Mouse (Mus musculus) hindbrain, embryonic 16.5 days (tissue): ENCODE measurements around the gene Plppr1. TPM values are rescaled to one million over a fixed set of nuclear protein-coding genes. Genes with fewer than 3 reads are reported as not detected.

Experiments
- ATAC-seq: fragments of 200-750 bp; cut with Nextera tagmentation; 2 replicates; pipeline ENCODE4 v1.8.0; 2017; ENCODE audit warnings: moderate TSS enrichment, moderate library complexity
- H3K27ac ChIP-seq: fragments of 300-500 bp; sonication (generic); 2 replicates; pipeline ENCODE4 v1.5.1; 2014; ENCODE audit warnings: low read depth, mild to moderate bottlenecking, control low read depth, low read length, moderate library complexity
- H3K27me3 ChIP-seq: fragments of 300-500 bp; sonication (generic); replicated peaks from 2 replicates; pipeline ENCODE4 v1.6.1; 2014; ENCODE audit warnings: low read length; ENCODE audit not compliant: control insufficient read depth, insufficient read depth
- H3K36me3 ChIP-seq: fragments of 300-500 bp; sonication (generic); 2 replicates; pipeline ENCODE4 v1.6.1; 2014; ENCODE audit warnings: mild to moderate bottlenecking, low read length, moderate library complexity, mixed read lengths; ENCODE audit not compliant: control insufficient read depth, insufficient read depth
- H3K4me1 ChIP-seq: fragments of 300-500 bp; sonication (generic); 2 replicates; pipeline ENCODE4 v1.6.1; 2014; ENCODE audit warnings: low read depth, low read length; ENCODE audit not compliant: control insufficient read depth, insufficient read depth
- H3K4me2 ChIP-seq: fragments of 300-500 bp; sonication (generic); 2 replicates; pipeline ENCODE4 v1.6.1; 2014; ENCODE audit warnings: mild to moderate bottlenecking, low read length, control low read depth, moderate library complexity
- H3K4me3 ChIP-seq: fragments of 300-500 bp; sonication (generic); 2 replicates; pipeline ENCODE4 v1.5.1; 2014; ENCODE audit warnings: mild to moderate bottlenecking, low read length, control low read depth, moderate library complexity
- H3K9ac ChIP-seq: fragments of 300-500 bp; sonication (generic); 2 replicates; pipeline ENCODE4 v1.6.1; 2014; ENCODE audit warnings: low read depth, mild to moderate bottlenecking, control low read depth, low read length, moderate library complexity
- H3K9me3 ChIP-seq: fragments of 300-500 bp; sonication (generic); 2 replicates; pipeline ENCODE4 v1.6.1; 2014; ENCODE audit warnings: mild to moderate bottlenecking, low read length, moderate library complexity; ENCODE audit not compliant: control insufficient read depth
- WGBS: fragments of 180-500 bp; shearing (Covaris S2); extraction: QIAGEN DNeasy Blood & Tissue Kit; methylation state at CpG from one replicate; pipeline ENCODE4 v1.1.7; 2014; 5-methylcytosine and 5-hydroxymethylcytosine counted together
- polyA plus RNA-seq: library from polyadenylated mRNA; unstranded; fragments of >200 nt; fragmentation: Nextera tagmentation; extraction: Ambion mirVana; gene quantifications from 2 replicates; pipeline ENCODE4 v1.2.1, GENCODE M21; 2015

The Plppr1 gene
- polyA plus RNA-seq, 1 experiment from 2014 or later = 67.3 TPM

DNA sequence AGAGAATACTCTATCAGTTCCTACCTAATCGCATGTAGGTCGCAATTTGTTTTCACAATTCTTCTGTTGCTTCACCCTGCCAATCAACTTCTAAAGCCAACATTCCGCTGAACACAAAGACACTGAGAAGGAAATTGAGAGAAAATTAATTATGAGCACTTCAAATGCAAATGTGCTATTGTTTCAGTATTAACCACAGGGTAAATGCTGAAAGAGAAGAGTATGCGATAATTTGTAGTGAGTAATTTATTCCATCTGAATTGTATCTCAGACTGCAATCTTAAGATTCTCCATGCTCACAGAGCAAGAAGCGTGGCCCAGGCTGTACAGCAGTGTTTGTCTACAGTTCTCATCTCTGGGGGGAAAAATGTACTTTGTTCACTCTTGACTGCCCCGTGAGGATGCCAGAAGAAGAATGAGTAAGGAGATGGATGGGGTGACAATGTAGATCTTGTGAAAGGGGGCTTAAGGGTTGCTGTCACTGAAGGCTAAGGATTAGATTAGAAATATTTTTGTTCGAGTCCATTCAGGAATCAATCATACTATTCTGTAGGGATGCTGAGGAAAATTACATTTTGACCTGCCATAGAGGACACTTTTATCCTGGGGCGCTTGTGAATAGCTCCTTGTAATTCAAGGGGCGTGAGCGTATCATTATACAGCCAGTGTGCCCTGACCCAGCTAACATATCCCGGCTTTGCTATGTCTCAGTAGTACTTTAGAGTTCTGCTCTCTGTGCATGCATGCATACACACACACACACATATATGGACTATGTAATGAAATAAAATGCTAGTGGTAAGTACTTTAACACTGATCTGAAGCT, 173.3 kb downstream of the Plppr1 start:
- 22% methylated on average over 11 of the region's 11 CpGs for WGBS
- Histone ChIP-seq H3K4me3 (no peak overlapping the region), H3K27me3 (no peaks in the 10 kb centered on the region), H3K36me3 (no peaks in the 10 kb centered on the region), H3K9ac (no peak overlapping the region), H3K4me1 (peaks cover 8% of the 10 kb centered on the region), H3K4me2 (no peak overlapping the region), H3K9me3 (no peaks in the 10 kb centered on the region), H3K27ac (no peak overlapping the region)
- ATAC-seq = peak; percentile 48; the same call in 1 of the 2 replicates

- no peak overlapping the region for H3K4me2 ChIP-seq
- H3K4me3 ChIP-seq = no peak overlapping the region
- H3K9ac ChIP-seq = no peak overlapping the region
- no peaks in the 10 kb centered on the region for H3K36me3 ChIP-seq
- WGBS = 33% methylated on average over 3 of the region's 3 CpGs
- no peak for ATAC-seq
- no peaks in the 10 kb centered on the region for H3K9me3 ChIP-seq
- H3K27me3 ChIP-seq = no peaks in the 10 kb centered on the region
- peaks cover 8% of the 10 kb centered on the region for H3K4me1 ChIP-seq
- H3K27ac ChIP-seq = no peak overlapping the region
Measured at GRCm38 (mm10) chr4:49233032-49233406, 173.9 kb downstream of the Plppr1 start.

DNA sequence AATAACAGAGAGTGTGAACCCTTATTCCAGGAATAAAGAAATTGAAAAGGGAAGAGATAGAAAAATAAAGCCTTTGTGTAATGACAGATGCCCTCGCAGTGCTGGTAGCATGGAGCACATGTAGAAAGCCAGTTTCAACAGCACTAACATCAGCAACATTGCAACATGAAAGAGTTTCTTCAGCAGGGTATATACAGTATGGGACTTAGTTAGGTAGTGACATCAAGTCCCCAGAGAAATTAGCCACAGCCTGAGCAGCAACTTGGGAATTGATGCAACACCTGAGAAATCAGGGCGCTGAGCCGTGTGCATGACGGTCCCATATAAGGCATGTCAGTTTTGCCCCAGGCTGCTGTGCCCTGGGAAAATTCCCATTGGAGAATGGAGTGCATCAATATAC, 179.0 kb downstream of the Plppr1 start:
- Histone ChIP-seq H3K27ac (no peak overlapping the region), H3K27me3 (no peaks in the 10 kb centered on the region), H3K9me3 (no peaks in the 10 kb centered on the region), H3K4me1 (no peaks in the 10 kb centered on the region), H3K36me3 (no peaks in the 10 kb centered on the region), H3K4me3 (no peak overlapping the region), H3K9ac (no peak overlapping the region), H3K4me2 (no peak overlapping the region)
- WGBS = 86% methylated on average over 4 of the region's 4 CpGs
- no peak for ATAC-seq

- no peak overlapping the region for H3K27ac ChIP-seq
- H3K36me3 ChIP-seq = no peaks in the 10 kb centered on the region
- no peaks in the 10 kb centered on the region for H3K27me3 ChIP-seq
- H3K9me3 ChIP-seq = no peaks in the 10 kb centered on the region
- no peaks in the 10 kb centered on the region for H3K4me1 ChIP-seq
- ATAC-seq = no peak
- no peak overlapping the region for H3K4me3 ChIP-seq
- WGBS = 91% methylated on average over 5 of the region's 5 CpGs
- no peak overlapping the region for H3K9ac ChIP-seq
- H3K4me2 ChIP-seq = no peak overlapping the region
Measured at GRCm38 (mm10) chr4:49239451-49239850, 180.4 kb downstream of the Plppr1 start.

GRCm38 (mm10) chr4:49244791-49245190, 185.7 kb downstream of the Plppr1 start:
- no peak overlapping the region for H3K4me2 ChIP-seq
- no peaks in the 10 kb centered on the region for H3K36me3 ChIP-seq
- no peaks in the 10 kb centered on the region for H3K9me3 ChIP-seq
- H3K27ac ChIP-seq = no peak overlapping the region
- no peaks in the 10 kb centered on the region for H3K27me3 ChIP-seq
- no peak overlapping the region for H3K9ac ChIP-seq
- no peak for ATAC-seq
- no peak overlapping the region for H3K4me3 ChIP-seq
- 44% methylated on average over 5 of the region's 5 CpGs for WGBS
- H3K4me1 ChIP-seq = no peaks in the 10 kb centered on the region

DNA sequence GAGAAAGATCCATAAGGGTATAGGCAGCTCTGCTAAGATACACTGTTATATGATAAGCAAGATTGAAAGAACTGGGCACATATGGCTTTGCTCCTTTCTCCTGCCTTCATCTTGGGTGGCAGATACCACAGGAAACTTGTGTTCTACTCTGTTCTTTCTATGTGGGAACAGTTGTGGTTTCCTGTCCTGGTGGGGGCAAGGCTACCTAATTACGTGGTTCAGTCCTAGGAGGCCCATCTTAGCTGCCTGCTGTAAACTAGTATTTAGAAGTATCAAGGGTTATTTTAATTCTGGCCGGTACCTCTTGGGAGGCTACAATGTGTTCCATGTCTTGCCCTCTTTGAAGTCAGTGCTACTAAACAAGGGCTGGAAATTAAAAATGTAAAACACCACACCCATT, 186.2 kb downstream of the Plppr1 start:
- H3K4me2 ChIP-seq = no peak overlapping the region
- WGBS = 76% methylated on average over 2 of the region's 2 CpGs
- no peak overlapping the region for H3K27ac ChIP-seq
- no peak overlapping the region for H3K4me3 ChIP-seq
- H3K9me3 ChIP-seq = no peaks in the 10 kb centered on the region
- H3K36me3 ChIP-seq = no peaks in the 10 kb centered on the region
- H3K27me3 ChIP-seq = no peaks in the 10 kb centered on the region
- H3K4me1 ChIP-seq = no peaks in the 10 kb centered on the region
- no peak for ATAC-seq
- H3K9ac ChIP-seq = no peak overlapping the region

DNA sequence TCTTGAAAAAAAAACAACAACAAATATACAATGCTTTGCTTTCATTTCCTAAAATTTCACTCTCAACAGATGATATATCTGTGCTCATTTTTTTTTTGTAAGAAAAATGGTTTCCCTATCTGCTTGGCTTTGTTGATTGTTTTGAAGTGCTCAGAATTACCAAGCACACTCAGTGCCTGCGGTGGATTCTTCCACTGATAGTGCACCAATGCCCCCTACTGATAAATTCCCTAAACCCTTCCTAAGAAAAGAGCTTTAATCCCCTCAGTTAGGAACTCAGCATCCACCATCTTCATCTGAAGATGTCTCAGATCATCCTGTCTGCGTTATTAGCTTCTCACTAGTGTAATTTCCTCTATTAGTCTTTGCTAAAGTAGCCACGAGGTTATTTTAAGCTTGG, 192.2 kb downstream of the Plppr1 start:
- Histone ChIP-seq H3K36me3 (no peaks in the 10 kb centered on the region), H3K9ac (no peak overlapping the region), H3K27ac (no peak overlapping the region), H3K4me1 (no peaks in the 10 kb centered on the region), H3K9me3 (no peaks in the 10 kb centered on the region), H3K27me3 (no peaks in the 10 kb centered on the region), H3K4me3 (no peak overlapping the region), H3K4me2 (no peak overlapping the region)
- WGBS = 18% methylated on average over 3 of the region's 3 CpGs
- ATAC-seq = peak; percentile 75; the same call in 1 of the 2 replicates

- no peak for ATAC-seq
- Histone ChIP-seq H3K9ac (no peak overlapping the region), H3K4me2 (no peak overlapping the region), H3K4me1 (no peaks in the 10 kb centered on the region), H3K36me3 (no peaks in the 10 kb centered on the region), H3K27me3 (no peaks in the 10 kb centered on the region), H3K4me3 (no peak overlapping the region), H3K9me3 (no peaks in the 10 kb centered on the region), H3K27ac (no peak overlapping the region)
- 95% methylated on average over 3 of the region's 3 CpGs for WGBS
Measured at GRCm38 (mm10) chr4:49252169-49252568, 193.1 kb downstream of the Plppr1 start.

GRCm38 (mm10) chr4:49278515-49278914, 219.4 kb downstream of the Plppr1 start:
- no peak overlapping the region for H3K9ac ChIP-seq
- no peak overlapping the region for H3K4me3 ChIP-seq
- WGBS = 51% methylated on average over 5 of the region's 5 CpGs
- H3K27ac ChIP-seq = peak overlapping the region; percentile 48; the same call in 1 of the 2 replicates
- peak; percentile 96 for ATAC-seq
- no peaks in the 10 kb centered on the region for H3K36me3 ChIP-seq
- H3K4me1 ChIP-seq = peaks cover 2% of the 10 kb centered on the region
- H3K27me3 ChIP-seq = no peaks in the 10 kb centered on the region
- H3K4me2 ChIP-seq = no peak overlapping the region
- H3K9me3 ChIP-seq = no peaks in the 10 kb centered on the region
